Mouse (Mus musculus): ENCODE measurements around the gene Camk1d.

Camk1d gene

DNA sequence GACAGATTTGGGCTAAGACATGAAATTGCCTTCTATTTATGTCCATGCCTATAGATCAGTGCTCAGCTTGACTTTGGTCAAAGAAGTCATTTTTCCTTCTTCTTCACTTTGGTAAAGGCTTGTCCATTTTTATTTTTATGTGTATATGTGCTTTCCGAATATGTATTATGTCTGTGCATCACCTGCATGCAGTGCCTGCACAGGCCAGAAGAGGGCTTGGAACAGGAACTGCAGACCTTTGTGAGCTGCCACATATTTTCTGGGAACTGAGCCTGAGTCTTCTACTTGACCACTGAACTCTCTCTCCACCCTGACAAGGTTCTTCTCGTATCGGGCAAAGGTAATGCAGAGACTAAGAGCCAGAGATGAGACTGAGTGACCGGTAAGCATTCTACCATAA, 236.1 kb downstream of the Camk1d start:
- peak in 1 of 2 experiments; percentile 23 for DNase-seq (ENCODE audit: low spot score in 2 of 2)

DNA sequence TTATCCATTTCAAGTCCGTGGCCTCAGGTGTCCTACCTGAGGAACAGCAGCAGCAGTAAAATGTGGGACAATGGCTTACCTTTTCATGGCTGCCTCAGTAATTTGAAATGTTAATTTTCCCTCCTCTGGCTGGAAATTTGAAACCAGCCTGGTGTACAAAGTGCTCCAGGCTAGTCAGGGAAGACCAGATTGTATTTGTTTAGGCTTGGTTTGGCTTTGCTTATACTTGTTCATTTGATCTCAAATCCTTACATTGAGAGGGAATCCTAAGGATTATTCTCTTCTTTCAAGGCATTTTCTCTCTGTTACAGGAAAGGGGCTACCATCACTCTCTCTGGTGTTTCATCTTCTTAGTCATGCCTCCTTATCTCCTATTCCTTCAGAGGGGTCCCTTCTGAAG, 236.8 kb downstream of the Camk1d start:
- no peak for DNase-seq (ENCODE audit: low spot score in 2 of 2)

- DNase-seq (ENCODE audit: low spot score in 2 of 2), result no peak
Observed at GRCm38 (mm10) chr2:5469366-5469941, 244.9 kb downstream of the Camk1d start.

GRCm38 (mm10) chr2:5467537-5467936, 246.8 kb downstream of the Camk1d start:
- no peak for DNase-seq (ENCODE audit: low spot score in 2 of 2)

DNA sequence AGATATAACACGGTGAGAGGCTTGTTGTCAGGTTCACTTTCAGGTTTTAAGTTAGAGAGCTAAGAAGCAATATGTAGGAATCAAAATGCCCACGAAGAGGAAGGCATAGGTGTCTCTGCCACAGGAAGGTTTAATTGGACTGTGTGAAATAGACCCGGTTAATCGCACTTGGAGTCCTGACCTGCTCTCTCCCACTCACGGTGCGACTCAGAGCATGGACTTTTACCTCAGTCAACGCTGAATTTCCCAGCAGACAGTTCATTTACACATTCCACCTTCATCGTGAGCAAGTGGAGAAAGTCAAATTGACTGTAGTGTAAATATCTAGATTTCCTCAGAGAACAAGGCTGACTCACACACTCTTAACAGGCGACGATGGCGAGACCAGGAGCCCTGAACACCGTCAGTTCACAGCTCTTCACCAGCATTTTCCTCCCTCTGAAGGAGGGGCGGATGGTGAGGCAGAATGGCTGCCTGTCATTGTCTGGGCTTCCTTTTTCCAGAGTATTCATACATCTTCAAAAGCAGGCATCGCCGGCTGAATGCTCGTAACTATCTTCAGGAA, 255.6 kb downstream of the Camk1d start:
- no peak for DNase-seq (ENCODE audit: low spot score in 2 of 2)

GRCm38 (mm10) chr2:5458075-5458494, 256.2 kb downstream of the Camk1d start:
- no peak for DNase-seq (ENCODE audit: low spot score in 2 of 2)

DNA sequence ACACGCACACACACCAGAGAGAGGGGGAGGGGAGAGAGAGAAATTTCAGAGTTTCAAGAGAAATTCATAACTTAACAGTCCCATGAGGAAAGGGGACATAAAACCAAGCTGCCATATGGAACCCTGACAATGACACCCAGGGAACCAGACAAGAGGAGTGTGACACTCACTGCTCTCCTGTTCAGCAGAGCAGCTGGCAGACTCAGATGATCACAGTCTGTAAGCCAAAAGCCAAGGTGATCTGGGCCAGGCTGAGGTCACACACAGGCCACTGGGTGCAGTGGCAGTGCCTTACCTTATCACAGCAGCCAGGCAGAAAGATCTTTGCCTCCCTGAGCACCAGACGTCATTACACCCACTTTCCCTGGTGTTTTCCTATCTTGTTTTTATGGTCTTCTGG, 258.2 kb downstream of the Camk1d start:
- DNase-seq (ENCODE audit: low spot score in 2 of 2), result no peak

- no peak for DNase-seq (ENCODE audit: low spot score in 2 of 2)
Observed at GRCm38 (mm10) chr2:5454830-5455229, 259.5 kb downstream of the Camk1d start.

DNA sequence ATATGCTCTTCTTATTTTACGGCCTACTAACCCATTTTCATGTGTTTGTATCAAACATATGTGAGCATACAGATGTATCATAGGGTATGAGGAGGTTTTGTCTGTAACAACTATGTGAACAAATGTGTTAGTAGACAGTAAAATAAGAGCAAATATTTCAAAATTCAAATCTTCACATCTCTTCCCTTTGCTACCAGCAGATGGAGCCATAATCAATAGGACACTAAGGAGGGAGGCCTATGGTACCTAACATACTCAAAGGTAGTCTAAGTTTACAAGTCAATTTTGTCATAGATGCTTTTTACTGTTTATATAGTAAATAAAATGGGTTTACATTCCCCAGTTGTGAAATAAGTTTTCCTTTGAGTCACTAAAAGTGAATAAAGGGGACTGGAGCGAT, 262.7 kb downstream of the Camk1d start:
- DNase-seq (ENCODE audit: low spot score in 2 of 2), result peak in 1 of 2 experiments; percentile 33

- DNase-seq (ENCODE audit: low spot score in 2 of 2), result no peak
Observed at GRCm38 (mm10) chr2:5445357-5445756, 269.0 kb downstream of the Camk1d start.

DNA sequence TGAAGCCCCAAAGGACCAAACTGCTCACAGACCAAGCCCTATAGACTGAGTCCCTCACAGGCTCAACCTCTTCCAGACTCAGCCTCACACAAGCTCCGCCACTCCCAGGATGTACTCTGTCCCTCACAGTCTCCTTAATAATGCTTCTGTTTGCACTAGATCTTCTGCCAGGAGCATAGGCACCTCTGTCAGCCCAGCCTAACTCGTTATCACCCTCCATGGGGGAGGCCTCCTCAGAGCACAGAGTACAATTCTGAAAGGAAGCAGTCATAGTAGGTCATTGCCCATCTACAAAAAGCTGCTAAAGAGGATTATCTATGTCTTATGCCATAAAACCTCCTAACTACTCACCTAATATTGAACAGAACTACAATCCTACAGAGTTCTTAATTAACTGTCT, 276.6 kb downstream of the Camk1d start:
- DNase-seq (ENCODE audit: low spot score in 2 of 2), result no peak

GRCm38 (mm10) chr2:5435587-5436253, 278.6 kb downstream of the Camk1d start:
- no peak for DNase-seq (ENCODE audit: low spot score in 2 of 2)

DNA sequence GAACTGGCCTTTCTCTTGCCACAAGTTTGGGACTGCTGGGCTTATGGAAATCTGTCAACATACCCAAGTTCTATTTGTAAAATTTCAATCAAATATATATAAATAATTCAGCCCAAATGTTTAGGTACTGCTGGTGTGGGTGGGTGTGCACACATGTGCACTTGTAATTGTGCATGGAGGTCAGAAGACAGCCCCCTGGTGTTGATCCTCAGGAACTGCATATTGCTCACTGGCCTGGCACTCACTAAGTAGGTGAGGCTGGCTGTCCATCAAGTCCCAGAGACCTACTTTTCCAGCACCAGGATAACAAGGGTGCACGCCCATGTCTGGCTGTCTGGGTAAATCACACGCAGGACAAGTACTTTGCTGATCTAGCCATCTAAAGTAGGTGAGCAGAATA, 283.0 kb downstream of the Camk1d start:
- peak in 1 of 2 experiments; percentile 19 for DNase-seq (ENCODE audit: low spot score in 2 of 2)

DNA sequence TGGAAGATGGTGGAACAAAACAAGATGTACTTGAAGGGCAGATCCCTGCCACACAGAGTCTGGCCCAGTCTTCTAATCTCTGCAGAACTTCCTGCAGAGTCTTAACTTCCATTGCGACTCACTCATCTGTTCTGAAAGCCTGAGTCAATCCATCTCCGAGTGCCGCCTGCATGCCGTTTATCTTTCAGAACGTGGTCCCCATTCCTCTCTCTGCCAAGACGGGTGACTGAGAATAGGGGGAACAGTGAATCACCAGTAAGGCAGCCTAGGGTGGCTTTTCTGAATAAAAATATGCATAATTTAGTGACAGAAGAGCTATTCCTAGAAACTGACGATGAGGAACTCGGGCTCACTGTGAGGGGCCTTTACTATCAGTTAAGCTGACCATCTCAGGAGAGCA, 284.4 kb downstream of the Camk1d start:
- no peak for DNase-seq (ENCODE audit: low spot score in 2 of 2)

DNA sequence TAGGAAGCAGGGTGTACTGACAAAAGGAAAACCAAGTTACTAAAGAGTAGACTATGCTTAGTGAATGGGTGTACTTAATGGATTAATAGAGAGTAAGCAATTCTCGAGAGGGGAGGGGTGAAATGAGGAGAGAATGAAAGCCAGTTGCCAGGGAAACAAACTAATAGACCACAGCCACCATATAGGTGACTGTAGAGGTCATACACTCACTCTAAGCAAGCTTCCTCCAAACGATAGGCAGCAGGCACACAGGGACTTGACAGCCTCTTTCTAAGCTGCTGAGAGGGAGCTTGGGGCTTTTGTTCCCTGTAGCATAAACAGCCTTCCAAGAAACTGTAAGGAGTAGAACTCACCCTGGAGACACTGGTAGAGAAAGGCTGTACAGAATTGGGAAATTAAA, 288.2 kb downstream of the Camk1d start:
- no peak for DNase-seq (ENCODE audit: low spot score in 2 of 2)

GRCm38 (mm10) chr2:5425612-5426011, 288.7 kb downstream of the Camk1d start:
- DNase-seq (ENCODE audit: low spot score in 2 of 2), result no peak

GRCm38 (mm10) chr2:5420621-5421196, 293.6 kb downstream of the Camk1d start:
- DNase-seq (ENCODE audit: low spot score in 2 of 2), result no peak

DNA sequence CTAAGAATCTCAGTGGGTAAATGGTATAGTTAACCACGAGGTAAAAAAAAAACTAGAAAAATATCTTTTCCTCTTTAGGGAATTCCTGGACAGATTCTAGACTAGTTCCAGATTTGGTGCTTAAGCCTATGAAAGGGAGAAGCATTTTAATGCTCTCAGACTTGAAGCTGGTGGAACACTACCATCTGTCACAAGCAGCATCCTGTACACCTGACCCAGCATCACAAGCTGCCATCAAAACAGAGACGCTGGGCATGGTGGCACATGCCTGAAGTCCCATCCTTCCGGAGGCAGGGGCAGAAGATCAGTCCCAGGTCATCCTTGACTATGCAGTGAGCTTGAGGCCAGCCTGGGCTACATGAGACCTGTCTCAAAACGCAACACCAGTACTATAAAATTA, 295.5 kb downstream of the Camk1d start:
- DNase-seq (ENCODE audit: low spot score in 2 of 2), result no peak

DNA sequence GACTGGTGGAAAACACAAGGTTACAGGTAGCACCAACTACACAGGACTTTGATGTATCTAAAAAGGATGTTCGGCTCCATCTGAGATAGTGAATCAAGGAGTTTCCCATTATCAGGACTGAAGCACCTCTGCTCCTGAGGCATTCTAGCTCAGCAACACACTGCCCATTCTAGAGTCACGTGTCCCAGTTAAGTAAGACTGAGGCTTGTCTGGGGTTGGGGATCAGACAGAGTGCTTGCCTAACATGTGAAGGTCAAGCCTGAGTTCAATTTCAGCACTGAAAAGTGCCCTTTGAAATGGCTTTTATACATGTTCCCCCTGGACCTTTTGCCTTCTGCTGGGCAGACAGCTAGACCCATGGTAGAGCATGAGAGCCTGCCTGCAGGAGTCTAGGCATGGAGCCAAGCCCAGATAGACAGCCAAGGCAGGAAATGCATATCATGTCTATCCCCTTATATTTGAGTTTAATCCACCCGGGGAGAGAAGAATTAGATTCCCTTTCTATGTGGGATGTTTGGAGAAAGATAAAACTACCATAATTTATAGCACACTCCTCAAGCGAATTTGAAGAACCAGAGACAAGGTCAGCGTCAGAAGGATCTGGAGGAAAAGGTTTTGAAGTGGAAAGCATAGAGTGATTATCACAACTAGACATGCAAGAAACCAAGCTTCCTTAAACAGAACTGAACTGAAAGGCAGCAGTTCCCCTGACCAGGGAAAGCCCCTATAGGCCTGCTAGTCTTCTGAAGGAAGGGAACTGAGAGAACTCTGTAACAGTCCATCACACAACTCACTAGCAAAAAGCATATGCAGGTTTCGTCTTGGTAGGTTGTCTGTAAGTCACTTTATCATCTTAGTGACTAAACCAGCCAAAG, 296.9 kb downstream of the Camk1d start:
- no peak for DNase-seq (ENCODE audit: low spot score in 2 of 2)

- no peak for DNase-seq (ENCODE audit: low spot score in 2 of 2)
Observed at GRCm38 (mm10) chr2:5411774-5412173, 302.5 kb downstream of the Camk1d start.

GRCm38 (mm10) chr2:5403850-5404249, 310.5 kb downstream of the Camk1d start:
- DNase-seq (ENCODE audit: low spot score in 2 of 2), result peak; percentile 13 to 48

DNA sequence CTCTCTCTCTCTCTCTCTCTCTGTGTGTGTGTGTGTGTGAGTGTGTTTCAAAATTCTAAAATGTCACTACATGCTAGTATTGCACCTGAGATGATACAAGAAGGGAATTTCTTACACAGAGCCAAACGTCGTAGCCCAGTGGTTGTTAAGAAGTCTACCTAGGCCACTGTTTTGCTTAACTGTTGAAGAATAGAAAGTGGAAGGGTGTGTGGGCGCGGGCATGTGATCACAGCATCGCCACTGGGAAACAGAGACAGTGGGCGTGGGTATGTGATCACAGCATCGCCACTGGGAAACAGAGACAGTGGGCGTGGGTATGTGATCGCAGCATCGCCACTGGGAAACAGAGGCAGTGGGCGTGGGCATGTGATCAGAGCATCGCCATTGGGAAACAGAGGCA, 312.3 kb downstream of the Camk1d start:
- no peak for DNase-seq (ENCODE audit: low spot score in 2 of 2)

Data from thymus, postnatal 10 days (tissue).